Mouse (Mus musculus): Measurements from ENCODE around the gene Chmp6. TPM values are rescaled to one million over a fixed set of nuclear protein-coding genes. Genes with fewer than 3 reads are reported as not detected.
A peak's percentile ranks its signal among the peaks of the same experiment; 100 is the strongest.

The Chmp6 gene
- total and polyA plus RNA-seq, 3 experiments, result 50.3 to 70.6 (median 59.7) TPM

GRCm38 (mm10) chr11:119933819-119934583, 20.8 kb downstream of the Chmp6 start:
- peak overlapping the region; percentile 5; the same call in 1 of the 2 replicates for H3K27ac ChIP-seq (ENCODE audit: insufficient read depth, low read depth)
- H3K4me1 ChIP-seq (ENCODE audit: control insufficient read depth in 1 of 2, insufficient read depth in 2 of 2), result peaks cover 26 to 81% of the 10 kb centered on the region in 2 experiments
- TF ChIP-seq SIN3A (IDR thresholded peaks at IDR 0.05; ENCODE audit: low read length), result 0 out of 2 replicates have a peak, but pooled peaks have one; percentile 49
- peak; percentile 84 for TF ChIP-seq BHLHE40 (IDR thresholded peaks at IDR 0.05; ENCODE audit: low read depth, low read length)
- TF ChIP-seq JUND (conservative IDR thresholded peaks at IDR 0.05; ENCODE audit: low read depth, low read length), result no peak
- TF ChIP-seq SMC3 (IDR thresholded peaks at IDR 0.05; ENCODE audit: low read depth, low read length), result no peak
- peak; percentile 67 for TF ChIP-seq EP300 (IDR thresholded peaks at IDR 0.05; ENCODE audit: low read length)
- peak; percentile 65 for TF ChIP-seq MXI1 (IDR thresholded peaks at IDR 0.05; ENCODE audit: low read depth, low read length)
- TF ChIP-seq TBP (conservative IDR thresholded peaks at IDR 0.05; ENCODE audit: low read depth, low read length), result 0 out of 2 replicates have a peak, but pooled peaks have one; percentile 17
- TF ChIP-seq RAD21 (IDR thresholded peaks at IDR 0.05; ENCODE audit: low read depth, low read length), result no peak
- 0 out of 2 replicates have a peak, but pooled peaks have one; percentile 29 for TF ChIP-seq MYC (IDR thresholded peaks at IDR 0.05; ENCODE audit: low read depth, low read length)
- 0 out of 2 replicates have a peak, but pooled peaks have one; percentile 57 for TF ChIP-seq CHD1 (IDR thresholded peaks at IDR 0.05; ENCODE audit: low read depth, low read length)
- no peak for TF ChIP-seq GABPA (IDR thresholded peaks at IDR 0.05; ENCODE audit: insufficient replicate concordance, low read depth, low read length)
- 0 out of 2 replicates have a peak, but pooled peaks have one; percentile 16 for TF ChIP-seq NELFE (IDR thresholded peaks at IDR 0.05; ENCODE audit: low read depth, low read length)
- 0 out of 2 replicates have a peak, but pooled peaks have one; percentile 5 for TF ChIP-seq IRF4 (IDR thresholded peaks at IDR 0.05; ENCODE audit: low read depth, low read length)
- 0 out of 2 replicates have a peak, but pooled peaks have one; percentile 33 for TF ChIP-seq MEF2A (IDR thresholded peaks at IDR 0.05; ENCODE audit: borderline replicate concordance, low read depth, low read length)
- peak; percentile 77 for TF ChIP-seq ETS1 (conservative IDR thresholded peaks at IDR 0.05; ENCODE audit: low read depth, low read length)
- peak; percentile 95 for TF ChIP-seq TCF12 (IDR thresholded peaks at IDR 0.05; ENCODE audit: low read depth, low read length)
- TF ChIP-seq USF2 (conservative IDR thresholded peaks at IDR 0.05; ENCODE audit: low read depth, low read length), result no peak
- no peak for TF ChIP-seq USF1 (IDR thresholded peaks at IDR 0.05; ENCODE audit: low read depth, low read length)
- 0 out of 2 replicates have a peak, but pooled peaks have one; percentile 48 for TF ChIP-seq MAZ (IDR thresholded peaks at IDR 0.05; ENCODE audit: low read depth, low read length)
- in situ Hi-C loops (cut with MboI; ENCODE audit: low pct_ligation_motif_present, low pct_unique_long_range_greater_than_20kb, low sequenced_read_pairs) (no loop called here), dilution Hi-C loops (cut with MboI; ENCODE audit: extremely low pct_ligation_motif_present, extremely low pct_unique_long_range_greater_than_20kb, low sequenced_read_pairs) (no loop called here)
- H3K4me2 ChIP-seq (ENCODE audit: insufficient read depth, low read depth, poor library complexity, severe bottlenecking), result no peak overlapping the region; the same call in 1 of the 2 replicates
- peaks cover 14% of the 10 kb centered on the region for H3K27me3 ChIP-seq (replicated peaks)
- peaks cover 8% of the 10 kb centered on the region for H3K9me3 ChIP-seq (replicated peaks; ENCODE audit: low read length)
- DNase-seq (ENCODE audit: extremely low read depth), result peak; percentile 70
- H3K4me3 ChIP-seq (replicated peaks in 1 of 3; ENCODE audit: low read depth in 2 of 3, low read length in 2 of 3, poor library complexity in 1 of 3), result peak overlapping the region in 1 of 3 experiments; percentile 3
- no peaks in the 10 kb centered on the region for H3K79me2 ChIP-seq (replicated peaks; ENCODE audit: control insufficient read depth, extremely low read depth, insufficient read depth, poor library complexity, severe bottlenecking)
- H3K36me3 ChIP-seq (replicated peaks in 1 of 2; ENCODE audit: control insufficient read depth in 1 of 2, insufficient read depth in 1 of 2, low read length in 1 of 2), result no peaks in the 10 kb centered on the region
- H3K9ac ChIP-seq (ENCODE audit: insufficient read depth, low read depth), result no peak overlapping the region
